Mouse (Mus musculus) T-helper 17 cell (primary cell): ENCODE measurements around the gene Fam129a.

Source experiments
- in situ Hi-C, 2 experiments: fragments of 300-600 bp; cut with MboI, MseI; formaldehyde crosslinking; loops; 1 replicate in 1 of 2; 2 replicates in 1 of 2; pipeline ENCODE4 v1.15.1; 2025; ENCODE audit warnings: high pct_unique_total_duplicates in 2 of 2

Fam129a gene

DNA sequence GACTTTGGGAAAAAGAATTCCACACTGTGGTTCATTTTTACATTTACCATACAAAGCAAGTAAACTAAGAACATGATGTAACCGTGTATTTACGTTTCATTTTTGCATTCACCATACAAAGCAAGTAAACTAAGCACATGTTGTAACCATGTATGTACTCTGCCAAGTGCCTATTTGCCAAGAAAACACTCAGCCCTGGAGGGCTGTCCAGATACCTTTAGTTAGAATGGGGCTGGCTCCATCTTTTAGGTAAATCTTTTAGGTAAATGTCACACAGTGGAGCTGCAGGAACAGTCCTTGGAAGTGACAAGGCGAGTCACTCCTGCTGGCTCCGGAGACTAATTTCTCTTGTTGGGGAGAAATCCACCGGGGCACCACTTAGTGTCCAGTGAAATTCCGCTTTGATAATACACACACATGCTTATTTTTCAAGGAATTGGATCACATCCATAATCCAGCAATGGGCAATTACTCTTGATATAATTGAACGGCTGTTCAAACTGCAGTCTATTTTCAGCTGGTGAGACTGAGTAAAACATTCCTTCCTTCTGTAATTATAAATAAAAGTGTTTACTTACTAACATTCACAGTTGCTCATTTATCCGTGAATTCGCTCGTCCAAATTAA is 150.5 kb downstream of the Fam129a start:
- in situ Hi-C loops, result no loop called here

DNA sequence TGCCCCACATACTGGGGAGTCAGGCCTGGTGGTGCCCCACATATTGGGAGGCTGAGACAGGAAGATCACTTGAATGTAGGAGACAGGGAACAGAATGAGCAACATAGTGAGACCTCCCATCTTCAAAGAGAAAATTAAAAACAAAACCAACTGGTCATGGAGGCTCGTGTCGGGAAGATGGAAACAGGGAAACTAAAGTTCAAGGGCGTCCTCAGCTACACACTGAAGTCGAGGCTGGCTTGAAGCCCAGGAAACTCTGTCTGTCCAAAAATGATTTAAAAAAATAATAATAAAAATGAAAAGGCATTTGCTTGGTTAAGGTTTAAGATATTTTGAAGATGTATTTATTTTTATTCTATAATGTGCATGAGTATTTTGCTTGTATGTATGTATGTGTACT is 152.8 kb downstream of the Fam129a start:
- in situ Hi-C loops, result no loop called here

DNA sequence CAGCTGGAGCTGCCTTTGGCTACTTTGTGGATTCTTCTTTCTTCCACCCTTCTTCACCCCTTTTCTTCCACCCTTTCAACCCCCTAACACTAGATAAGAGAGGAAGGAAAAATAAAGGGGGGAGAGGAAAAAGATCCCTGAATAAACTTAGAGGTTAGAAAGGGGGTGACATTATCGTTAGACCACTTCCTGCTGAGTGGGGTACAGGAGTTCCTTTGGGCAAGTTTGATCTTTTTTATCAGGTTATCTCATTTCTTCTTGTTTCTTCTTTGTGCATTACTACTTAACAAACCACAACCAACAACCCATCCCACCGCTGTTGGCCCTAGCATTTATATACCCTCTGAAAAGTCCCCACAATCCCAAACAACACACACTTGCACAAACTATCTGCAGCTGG is 154.6 kb downstream of the Fam129a start:
- in situ Hi-C loops, result no loop called here

DNA sequence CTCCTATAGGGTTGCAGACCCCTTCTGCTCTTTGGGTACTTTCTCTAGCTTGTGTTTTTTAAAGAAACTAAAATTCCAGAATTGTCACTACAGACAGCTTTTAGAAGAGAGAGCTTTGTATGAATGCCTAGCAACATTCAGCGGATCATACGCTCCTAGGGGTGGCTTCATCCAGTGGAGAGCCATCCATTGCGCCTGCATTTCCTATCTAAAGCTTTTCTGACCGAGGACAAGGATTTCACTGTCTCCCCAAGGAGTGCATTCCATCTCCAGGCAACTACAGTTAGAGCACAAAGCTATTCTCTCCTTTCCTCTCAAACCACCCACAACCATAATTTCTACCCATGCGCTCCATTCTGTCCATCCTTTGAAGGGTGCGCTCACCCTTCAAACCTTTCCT is 155.4 kb downstream of the Fam129a start:
- in situ Hi-C loops, result no loop called here

DNA sequence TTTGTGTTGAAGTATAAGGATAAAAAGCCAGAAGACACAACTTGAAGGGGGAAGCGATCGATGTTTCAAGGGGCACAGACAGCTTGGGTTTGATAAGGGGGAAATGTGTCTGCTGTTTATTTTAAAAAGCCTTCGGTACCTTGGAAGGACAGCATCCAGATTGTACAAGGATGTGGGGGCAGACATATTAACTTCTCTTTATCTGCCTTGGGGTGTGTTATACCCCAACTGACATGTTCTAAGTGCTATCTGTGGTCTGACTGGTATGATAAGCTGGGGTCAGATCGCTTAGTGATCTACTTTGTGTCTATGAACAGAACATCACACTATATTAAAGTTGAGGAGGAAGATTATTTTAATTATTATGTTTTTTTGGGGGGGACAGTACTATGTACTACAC is 157.2 kb downstream of the Fam129a start:
- in situ Hi-C loops, result no loop called here

DNA sequence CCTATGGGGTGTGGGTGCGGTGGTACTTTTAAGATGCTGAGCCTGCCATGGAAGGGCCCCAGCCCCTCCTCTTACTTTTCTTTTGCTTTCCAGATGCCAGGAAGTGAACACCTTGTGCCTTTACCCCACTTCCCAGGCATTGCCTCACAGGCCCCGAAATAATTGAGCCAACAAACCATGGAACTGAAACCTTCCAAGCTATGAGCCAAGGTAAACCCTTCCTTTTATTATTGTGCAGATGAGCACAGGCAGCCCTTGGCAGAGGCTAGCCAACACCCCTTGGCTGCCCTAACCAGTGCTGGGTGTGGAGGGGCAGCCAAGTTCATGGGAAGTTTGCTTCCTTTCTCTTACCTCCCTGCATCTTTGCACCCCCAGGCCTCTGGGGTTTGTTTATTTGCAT is 166.2 kb downstream of the Fam129a start:
- in situ Hi-C loops, result no loop called here

DNA sequence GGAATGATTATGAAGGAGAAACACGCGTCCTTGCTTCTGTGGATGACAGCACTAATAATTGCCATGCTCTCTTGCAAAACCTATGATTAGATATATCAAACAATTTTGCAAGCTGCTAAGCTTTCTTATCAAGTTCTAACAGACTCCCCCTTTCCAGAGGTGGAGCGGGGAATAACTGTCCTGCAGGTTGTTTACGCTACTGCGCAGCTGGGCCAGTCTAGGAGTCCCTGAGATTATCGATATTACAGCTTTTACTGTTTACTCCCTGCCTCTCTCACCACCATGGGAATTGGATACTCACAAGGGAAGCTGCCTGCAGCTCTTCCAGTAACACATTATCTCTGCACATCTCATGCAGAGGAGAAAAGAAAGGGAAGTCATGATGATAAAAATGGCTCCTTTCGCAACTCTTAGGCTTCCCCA is 170.2 kb downstream of the Fam129a start:
- in situ Hi-C loops, result no loop called here

DNA sequence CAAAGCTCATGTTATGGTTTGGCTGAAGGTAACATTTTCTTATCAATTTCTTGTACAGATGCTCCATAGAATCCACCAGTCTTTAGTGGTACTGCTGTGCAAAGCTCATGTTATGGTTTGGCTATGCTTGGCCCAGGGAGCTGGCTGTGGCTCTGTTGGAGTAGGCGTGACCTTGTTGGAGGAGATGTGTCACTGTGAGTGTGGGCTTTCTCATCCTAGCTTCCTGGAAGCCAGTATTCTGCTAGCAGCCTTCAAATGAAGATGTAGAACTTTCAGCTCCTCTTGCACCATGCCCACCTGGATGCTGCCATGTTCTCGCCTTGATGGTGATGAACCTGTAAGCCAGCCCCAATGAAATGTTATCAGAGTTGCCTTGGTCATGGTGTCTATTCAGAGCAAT is 178.9 kb downstream of the Fam129a start:
- in situ Hi-C loops, result loop anchor here in 1 of 2 experiments (10.0 kb wide), 3 partner anchors 55 to 1665 kb away; partner anchors contain the start of gene Ivns1abp

DNA sequence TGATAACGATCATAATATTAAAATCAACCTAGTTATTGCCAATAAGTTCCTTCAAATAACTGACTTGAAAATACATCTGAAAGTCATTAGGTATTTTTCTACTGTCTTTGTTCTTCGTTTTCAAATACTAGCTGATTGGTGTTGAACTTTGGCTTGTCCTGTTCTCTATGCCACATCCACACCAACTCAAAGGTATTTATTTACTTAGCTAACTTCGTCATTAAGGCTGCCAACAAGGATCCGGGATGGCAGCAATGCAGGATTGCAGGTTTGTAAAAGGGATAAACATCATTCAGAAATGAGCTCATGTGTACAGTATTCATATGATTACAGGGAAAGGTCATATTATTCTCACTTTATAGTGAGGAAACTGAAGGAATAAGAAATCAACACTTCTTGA is 182.0 kb downstream of the Fam129a start:
- in situ Hi-C loops, result loop anchor here in 1 of 2 experiments (10.0 kb wide), 3 partner anchors 58 to 1662 kb away; partner anchors contain the start of gene Ivns1abp

DNA sequence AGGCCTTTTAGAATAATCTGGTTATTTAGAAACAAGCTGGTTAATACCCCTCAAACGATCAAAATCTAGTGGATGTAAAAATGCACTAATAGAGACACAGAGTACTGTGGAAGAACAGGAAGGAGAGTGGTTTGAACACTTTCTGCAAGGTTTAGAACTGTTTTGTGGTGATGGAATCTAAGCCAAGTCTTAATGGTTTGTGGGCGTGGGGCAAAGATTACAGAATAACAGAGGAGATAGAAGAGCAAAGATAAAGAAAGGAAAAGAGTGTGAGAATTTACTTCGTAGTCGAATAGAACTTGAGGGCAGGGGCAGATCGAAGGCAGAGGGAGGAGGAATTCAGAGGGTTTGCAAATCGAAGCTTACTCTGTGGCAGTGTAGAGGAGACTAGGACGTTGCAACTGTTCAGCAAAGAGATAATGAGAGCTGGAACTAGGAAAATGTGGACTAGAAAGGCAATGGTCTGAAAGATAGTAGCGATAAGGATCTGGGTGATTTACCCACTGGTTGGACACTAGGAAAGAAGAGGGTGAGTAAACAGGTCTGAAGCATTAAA is 182.5 kb downstream of the Fam129a start:
- in situ Hi-C loops, result loop anchor here in 1 of 2 experiments (10.0 kb wide), 3 partner anchors 59 to 1661 kb away; partner anchors contain the start of gene Ivns1abp

DNA sequence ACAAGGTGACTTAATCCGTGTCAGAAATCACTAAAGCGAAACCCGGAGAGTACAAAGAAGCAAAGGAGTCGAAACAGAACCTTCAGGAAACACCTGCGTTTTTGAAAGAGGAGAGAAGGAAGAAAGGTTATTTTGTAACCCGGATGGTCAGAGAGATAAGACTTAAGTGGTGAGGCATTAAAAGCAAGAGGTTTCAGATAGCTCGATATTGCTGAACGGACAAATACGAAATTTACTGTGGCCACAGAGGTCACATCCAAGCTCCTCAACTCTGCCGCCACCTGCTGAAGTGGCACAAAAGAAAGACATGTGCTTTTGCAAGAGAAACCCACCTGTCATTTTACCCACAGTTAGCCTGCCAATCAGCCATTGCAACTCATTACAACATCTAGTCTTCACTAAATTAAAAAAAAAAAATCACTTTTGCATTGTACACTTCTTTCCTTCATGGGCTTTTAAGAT is 183.1 kb downstream of the Fam129a start:
- in situ Hi-C loops, result loop anchor here in 1 of 2 experiments (10.0 kb wide), 3 partner anchors 59 to 1661 kb away; partner anchors contain the start of gene Ivns1abp

DNA sequence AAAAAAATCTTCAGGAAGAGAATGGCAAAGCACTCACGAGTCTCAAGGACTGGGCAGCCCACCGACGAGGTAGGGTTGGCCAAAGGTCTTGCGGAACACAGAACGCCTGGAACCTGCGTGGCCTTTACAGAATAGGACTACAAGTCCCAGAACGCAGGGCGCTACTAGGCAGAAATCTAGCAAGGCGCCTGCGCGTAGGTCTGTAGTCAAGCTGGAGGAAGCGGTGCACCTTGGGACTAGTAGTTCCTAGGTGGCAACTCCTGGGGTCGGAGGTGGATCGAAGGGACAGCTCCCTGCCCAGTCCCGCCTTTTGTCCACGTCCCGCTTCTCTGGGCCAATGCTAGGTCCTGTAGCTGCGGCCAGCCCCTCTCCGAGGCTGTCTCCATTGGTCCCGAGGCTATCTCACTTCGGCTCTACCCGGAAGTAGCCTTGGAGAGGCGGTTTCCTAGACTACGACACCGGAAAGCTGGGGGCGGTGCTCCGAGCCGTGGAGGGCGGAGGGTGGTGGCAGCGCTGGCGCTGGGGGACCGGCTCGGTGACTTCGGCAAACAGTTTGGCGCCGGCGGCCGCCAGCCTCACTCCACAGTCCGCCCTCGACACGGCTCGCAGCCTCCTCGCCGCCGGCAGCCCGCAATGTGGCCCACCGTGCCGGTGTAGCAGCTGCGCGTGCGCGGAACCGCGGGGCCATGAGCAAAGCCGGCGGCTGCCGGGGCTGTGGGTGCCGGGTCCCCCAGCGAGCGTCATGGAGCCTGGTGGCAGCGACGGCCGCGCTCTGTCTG is 184.1 kb downstream of the Fam129a start, which contains the start of gene Edem3:
Edem3 (plus strand) TSS at position 491 of the 779 bp plus-strand sequence.
- in situ Hi-C loops, result loop anchor here (5.0 to 10.0 kb wide), 4 partner anchors 60 to 1660 kb away; partner anchors contain the start of gene Ivns1abp (in 2 of the 2)

DNA sequence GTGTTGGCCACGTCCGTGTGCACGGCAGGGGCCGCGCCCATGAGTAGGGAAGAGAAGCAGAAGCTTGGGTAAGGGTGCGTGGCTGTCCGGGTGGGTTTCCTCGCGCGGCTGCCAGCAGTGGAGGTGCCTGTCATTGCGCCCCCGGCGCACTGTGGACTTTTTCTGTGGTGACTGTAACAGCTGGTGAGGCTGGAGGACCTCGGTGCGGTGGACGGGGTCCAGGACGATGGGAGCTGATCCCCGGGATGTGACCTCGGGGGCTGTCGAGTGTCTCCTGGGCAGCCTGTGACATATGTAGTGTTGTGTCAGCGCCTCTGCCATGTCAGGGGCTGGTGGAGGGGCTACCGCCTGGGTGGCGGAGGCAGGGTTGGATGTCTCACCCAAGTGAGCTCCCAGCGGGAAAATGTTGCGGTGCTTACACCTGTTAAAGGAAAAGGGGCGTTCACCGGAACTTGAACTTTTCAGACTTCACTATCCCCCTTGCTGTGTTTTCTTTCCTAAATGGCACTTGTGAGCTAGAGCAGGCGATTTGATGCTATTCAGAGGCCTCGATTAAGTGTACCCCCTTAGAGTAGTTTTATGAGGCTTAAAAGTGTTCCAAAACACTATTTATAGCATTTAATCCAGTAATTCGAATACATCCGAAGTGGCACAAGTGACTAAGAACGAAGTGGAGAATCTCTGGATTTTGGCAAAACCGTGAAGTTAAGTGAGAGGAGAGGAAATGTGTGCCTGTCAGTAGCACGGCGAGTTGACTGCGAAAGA is 184.9 kb downstream of the Fam129a start:
- in situ Hi-C loops, result loop anchor here (5.0 to 10.0 kb wide), 4 partner anchors 61 to 1659 kb away; partner anchors contain the start of gene Ivns1abp (in 2 of the 2)

DNA sequence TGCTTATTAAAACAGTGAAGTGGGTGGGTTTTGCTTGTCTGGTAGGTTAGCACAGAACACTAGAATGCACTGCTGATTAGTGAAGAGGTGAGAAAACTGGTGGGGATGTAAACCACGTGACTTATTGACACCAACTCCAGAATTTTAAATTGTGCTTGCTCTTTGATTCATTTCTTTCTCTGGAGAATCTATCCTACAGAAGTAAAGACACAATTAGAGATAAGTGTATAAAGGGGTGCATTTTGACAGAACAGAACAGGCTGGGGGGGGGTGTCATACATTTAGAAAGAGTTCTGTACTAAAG is 185.4 kb downstream of the Fam129a start:
- in situ Hi-C loops, result loop anchor here (5.0 to 10.0 kb wide), 4 partner anchors 62 to 1658 kb away; partner anchors contain the start of gene Ivns1abp (in 2 of the 2)

DNA sequence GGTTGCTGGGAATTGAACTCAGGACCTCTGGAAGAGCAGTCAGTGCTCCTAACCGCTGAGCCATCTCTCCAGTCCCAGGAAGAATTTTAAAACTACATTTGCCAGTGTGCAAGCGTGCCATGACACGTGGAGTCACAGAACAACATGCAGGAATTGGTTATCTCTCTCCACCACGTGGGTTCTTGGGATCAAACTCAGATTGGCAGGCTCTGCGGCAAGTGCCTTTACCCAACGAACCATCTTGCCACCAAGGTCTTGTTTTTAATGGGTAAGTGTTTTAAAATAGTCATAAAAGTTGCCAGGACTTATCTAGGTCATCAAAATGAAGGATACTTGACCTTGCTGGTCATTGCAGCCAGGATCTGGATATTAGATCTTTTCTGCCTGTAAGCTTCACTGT is 187.3 kb downstream of the Fam129a start:
- in situ Hi-C loops, result loop anchor here (5.0 to 10.0 kb wide), 4 partner anchors 64 to 1656 kb away; partner anchors contain the start of gene Ivns1abp (in 2 of the 2)

DNA sequence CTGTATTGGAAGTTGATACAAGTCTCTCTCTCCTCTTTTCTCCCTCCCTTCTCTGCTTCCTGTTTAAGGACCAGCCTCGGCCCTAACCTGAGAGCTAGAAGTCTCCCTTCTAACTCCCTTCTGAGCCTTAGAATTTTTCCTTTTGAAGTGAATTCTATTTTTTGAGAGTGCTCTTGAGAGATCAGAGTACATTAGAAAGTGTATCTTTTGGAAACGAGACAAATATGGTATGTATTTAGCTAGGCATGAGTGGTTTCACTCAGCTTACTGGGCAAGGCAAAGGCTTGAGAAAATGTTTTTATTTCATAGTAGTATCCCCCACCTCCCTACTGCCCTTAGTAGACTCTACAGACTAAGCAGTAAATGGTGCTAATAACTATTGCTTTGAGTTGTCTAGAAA is 188.0 kb downstream of the Fam129a start:
- in situ Hi-C loops, result loop anchor here (5.0 to 10.0 kb wide), 4 partner anchors 64 to 1656 kb away; partner anchors contain the start of gene Ivns1abp (in 2 of the 2)

DNA sequence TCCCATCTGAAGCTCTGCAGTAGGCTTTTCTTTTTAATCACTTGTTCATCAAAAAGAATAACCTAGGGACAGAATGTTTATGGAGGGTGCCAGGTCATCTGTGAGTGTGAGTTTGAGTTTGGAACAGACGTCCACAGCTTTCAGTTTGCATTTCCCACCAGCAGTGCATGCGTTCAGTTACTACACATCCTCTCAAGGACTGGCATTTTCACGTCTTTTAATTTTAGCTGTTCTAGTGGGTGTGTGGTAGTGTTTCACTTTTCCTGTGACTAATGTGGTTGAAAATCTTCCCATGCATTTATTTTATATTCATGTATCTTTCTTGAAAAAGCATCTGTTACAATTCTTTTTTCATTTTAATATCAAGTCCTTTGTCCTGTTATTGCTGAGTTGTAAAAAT is 193.2 kb downstream of the Fam129a start:
- in situ Hi-C loops, result no loop called here

DNA sequence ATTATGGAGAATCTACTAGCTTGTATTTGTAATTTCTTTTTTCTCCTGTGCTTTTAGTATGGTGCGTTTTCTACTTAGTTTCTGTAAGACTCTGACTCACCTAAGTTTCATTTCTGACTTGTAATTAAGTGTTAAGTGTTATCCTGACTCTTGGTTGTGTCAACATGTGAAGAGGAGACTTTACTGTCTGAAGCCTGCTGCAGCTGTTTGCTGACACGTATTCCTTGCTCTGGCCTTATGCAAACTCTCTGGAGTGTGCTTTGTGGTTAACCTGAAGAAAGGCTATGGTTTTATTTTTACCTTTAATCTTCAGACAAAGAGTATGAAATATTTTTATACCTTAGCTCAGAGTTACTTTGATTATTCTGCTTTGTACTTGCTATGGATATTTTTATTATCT is 195.2 kb downstream of the Fam129a start:
- in situ Hi-C loops, result no loop called here

DNA sequence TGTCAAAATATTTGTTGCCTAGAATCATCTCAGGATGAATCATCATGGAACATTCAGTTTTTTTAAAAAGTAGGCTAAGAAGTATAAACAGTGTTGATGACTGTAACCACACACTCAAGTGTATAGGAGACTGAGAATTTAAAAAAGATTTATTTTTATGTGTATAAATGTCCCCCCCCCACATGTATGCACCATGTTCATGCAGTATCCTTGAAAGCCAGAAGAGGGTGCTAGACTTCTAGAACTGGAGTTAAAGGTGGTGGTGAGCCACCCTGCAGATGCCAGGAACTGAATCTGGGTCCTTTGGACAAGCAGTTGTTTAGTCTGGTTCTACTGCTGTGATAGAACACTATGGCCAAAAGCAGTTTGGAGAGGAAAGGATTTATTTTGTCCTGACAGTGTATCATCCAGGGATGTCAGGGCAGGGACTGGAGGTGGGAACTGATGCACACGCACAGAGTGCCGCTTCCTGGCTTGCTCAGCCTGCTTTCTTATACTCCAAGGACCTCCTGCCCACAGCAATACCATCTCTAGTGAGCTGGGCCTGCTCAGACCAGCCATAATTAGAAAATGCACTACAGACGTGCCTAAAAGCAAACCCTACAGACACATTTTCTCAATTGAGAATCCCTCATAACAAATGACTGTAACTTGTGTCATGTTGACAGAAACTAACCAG is 196.1 kb downstream of the Fam129a start:
- in situ Hi-C loops, result no loop called here

DNA sequence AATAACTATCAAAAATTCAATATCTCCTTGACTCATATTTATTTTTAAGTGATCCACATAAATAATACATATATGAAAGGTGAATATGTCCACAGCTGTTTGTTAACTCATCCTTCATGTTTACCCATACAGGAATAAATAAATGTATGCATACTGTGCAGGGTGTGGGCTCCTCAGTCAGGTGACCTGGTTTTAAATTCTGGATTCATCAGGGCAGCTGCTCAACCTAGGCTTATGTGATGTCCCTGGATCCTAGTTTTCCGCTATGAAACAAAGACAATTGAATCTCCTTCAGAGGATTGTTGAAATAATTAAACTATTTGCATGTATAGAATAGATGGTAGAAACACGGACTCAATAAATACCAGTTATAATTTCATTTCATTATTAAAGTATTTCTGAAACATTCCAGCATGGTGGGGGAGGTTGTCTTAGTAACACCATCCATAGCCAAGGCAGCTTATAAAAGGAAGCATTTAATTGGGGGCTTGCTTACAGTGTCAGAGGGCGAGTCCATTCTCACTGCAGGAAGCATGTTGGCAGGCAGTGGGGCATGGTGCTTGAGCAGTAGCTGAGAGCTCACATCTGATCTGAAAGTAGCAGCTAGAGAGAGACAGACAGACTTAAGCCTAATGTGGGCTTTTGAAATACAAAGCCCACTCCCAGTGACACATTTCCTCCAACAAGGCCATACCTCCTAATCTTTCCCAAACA is 198.4 kb downstream of the Fam129a start:
- in situ Hi-C loops, result no loop called here
